Mouse (Mus musculus) cerebellum, postnatal 4 days (tissue): ENCODE measurements at regions not wholly inside any gene's neighbourhood (a gene's known extent, or its start where the extent isn't known, plus 50 kb on each side); places are given as distances from the start of the nearest gene placed in this dataset.

Experiments used
- DNase-seq, 2 experiments: peaks; one replicate each; pipeline ENCODE4 v3.0.0; 2022; ENCODE audit warnings: low spot score in 2 of 2, mixed read lengths in 1 of 2

GRCm38 (mm10) chr2:122863343-122863970, 98.4 kb downstream of the Sqor start:
- no peak for DNase-seq

GRCm38 (mm10) chr2:122863971-122864348, 98.9 kb downstream of the Sqor start:
- DNase-seq = no peak

- no peak for DNase-seq
Observed at GRCm38 (mm10) chr2:122887111-122887510, 122.1 kb downstream of the Sqor start.

- DNase-seq = no peak
Observed at GRCm38 (mm10) chr2:122887526-122887925, 122.5 kb downstream of the Sqor start.

DNA sequence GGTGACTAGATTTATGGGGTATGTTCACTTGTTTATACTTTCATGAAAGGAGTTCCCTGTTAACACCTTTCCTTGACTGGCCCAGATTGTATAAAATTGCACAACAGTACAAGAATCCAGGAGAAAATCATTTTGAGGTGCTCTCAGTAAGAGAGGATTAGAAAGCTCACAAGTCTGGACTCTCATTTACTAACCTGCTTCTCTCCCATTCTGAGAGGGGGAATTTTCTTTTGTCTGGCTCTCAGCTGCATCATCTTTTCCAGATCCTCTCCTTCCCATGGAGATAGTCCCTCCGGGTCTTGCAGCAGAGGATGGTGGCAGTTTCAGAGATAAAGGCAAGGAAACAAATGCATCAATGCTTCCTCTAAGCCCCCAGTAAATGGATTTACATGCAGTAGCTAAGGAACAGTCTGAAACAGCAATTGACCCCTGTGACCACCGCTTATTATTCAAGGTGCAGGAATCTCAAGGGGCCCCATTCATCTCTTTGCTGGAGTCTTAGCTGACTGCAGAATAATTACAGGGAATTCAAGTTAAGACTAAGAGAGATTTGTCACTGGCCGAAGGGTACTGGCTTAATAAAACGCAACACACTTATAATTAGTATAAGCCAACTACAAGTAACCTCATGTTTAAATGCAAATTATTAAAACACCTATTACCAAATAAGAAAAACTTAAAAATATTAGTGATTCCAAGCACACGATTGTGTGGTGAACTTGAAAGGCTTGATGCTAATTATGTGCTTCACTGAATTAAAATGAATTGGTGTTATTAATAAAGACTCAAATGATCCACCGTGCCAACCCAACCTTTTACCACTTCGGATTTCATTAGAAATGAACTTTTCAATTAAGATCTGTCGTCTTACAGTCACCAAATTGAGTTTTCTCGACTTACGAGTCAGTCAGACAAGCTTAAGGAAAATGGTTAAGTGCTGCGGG, 140.4 kb downstream of the Sqor start:
- no peak for DNase-seq

- no peak for DNase-seq
Observed at GRCm38 (mm10) chr2:122916772-122917171, 151.7 kb downstream of the Sqor start.

- peak in 1 of 2 experiments; percentile 10 for DNase-seq
Observed at GRCm38 (mm10) chr2:122937922-122938321, 172.9 kb downstream of the Sqor start.

DNA sequence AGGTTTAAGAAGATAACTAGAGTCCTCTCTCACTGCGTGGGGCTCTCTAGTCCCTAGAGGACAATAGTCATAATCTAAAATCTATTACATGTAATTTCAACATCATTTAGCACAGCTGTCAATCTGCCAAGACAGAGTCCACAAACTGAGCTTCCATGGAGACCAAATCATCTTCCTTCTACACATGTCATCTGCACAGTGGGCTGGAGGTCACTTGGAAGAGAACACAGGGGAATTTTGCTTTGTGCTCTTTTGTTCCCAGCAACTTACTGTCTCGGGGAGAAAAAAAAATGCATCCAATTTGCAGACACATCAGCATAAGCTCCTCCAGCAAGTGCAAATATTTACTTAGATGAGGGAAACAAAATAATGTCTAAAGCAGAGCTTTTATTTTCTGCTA, 179.8 kb downstream of the Sqor start:
- DNase-seq = no peak

DNA sequence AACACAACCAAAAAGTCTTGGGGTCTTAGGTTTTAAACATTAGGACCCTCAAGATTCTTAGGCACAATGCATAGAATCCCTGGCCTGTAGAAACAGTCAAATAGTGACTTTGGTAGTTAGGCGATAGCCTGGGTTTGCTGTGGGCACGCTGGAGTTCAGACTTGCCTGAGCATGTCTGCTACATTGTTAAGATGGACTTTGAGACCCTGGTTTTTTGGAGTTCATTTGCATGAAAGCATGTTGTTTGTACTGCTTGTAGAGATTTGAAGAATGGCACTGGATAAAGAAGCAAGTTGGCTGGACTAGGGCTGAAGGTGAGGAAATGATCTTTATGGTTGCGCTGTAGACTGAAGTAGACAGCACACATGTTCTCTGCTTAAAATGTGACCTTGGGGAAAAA, 180.9 kb downstream of the Sqor start:
- no peak for DNase-seq

DNA sequence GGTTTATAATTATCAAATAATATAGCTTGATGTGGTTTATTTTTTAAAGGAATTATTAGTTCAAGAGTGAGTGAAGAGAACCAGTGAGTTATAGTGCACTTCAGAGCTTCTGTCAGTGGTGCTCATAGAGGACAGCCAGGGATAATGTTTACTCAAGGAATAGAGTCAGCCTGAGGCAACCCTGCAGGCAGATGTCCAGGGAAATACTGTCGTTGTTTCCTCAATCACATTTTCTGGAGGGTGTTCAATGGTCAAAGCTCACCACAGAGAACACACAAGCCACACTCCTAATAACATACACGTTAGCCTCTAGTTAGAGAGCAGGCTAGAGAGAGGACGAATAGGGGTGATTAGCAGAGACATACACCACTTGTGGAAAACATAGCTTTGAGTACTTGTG, 184.0 kb downstream of the Sqor start:
- no peak for DNase-seq

GRCm38 (mm10) chr2:122961701-122962100, 196.7 kb downstream of the Sqor start:
- no peak for DNase-seq

DNA sequence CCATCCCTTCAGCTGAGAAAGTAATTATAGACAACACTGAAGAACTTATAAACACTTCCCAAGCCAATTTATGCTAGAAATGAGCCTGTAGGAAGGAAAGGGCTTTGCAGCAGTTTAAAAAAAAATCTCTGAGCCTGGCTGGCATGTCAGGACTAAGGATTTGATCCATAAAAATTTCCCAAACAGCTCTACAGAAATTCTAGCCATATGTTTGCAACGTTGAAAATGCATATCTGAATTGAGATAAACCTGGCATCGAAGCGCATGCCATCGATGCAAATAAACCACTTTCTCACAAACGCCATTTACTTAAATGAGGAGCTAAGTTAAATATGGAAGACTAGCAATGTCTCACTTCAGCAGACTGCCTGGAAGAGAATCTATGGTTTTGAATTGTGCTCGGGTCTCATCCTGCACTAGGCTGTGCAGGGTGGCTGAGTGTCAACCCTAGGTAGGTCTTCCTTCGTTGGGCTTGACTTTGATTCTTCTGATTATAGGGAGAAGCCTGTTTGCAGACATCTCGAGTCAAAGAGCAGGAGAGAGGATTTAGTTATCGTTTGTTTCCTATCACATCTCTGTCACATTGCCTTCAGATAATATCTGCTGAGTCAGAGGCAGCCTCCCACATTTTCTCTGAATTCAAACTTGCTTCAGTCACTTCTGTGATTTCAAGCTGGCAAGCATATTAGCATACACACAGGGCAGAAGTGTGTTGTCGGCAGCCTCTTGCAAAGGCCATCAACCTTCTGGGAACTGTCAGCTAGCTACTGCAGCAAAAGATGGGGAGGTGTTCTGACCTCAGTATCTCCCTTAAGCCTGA, 204.0 kb downstream of the Sqor start:
- no peak for DNase-seq
